Mouse (Mus musculus) thymus, adult 2 months (tissue): ENCODE measurements around the gene Apoa1.

ENCODE experiments used
- CTCF ChIP-seq: fragments of 200-500 bp; IDR thresholded peaks from 2 replicates; pipeline ENCODE4 v1.5.1; 2012; ENCODE audit warnings: mild to moderate bottlenecking, control low read depth, low read length, moderate library complexity, borderline replicate concordance; ENCODE audit not compliant: control insufficient read depth, poor library complexity, insufficient read depth; ENCODE audit errors: extremely low read depth
- POLR2A ChIP-seq: fragments of 200-500 bp; IDR thresholded peaks from 2 replicates; pipeline ENCODE4 v1.6.1; 2012; ENCODE audit warnings: mild to moderate bottlenecking, low read length, control low read depth, moderate library complexity; ENCODE audit not compliant: control insufficient read depth, poor library complexity, insufficient read depth; ENCODE audit errors: extremely low read depth

DNA sequence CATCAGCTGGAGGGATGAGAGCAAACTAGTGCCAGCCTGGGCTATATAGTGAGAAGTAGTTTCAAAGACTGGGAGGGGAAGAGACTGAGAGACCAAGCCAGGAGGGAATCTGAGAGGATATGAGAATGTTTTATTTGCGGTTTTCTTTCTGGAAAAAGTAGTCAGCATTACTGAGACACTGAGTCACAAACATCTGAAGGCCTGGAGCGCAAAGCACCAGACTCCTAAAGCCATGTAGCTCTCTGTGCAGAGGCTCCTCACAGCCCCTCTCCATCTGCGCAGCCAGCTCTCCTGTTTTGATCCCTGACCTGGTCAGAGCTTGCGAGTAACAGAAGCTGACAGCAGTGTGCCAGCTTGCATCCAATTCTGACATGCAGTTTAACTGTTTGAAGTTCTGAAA is 40.0 kb upstream of the Apoa1 start:
- TF ChIP-seq CTCF: no peak
- TF ChIP-seq POLR2A: no peak
